Mouse (Mus musculus): ENCODE measurements around the gene Kcnma1.

DNA sequence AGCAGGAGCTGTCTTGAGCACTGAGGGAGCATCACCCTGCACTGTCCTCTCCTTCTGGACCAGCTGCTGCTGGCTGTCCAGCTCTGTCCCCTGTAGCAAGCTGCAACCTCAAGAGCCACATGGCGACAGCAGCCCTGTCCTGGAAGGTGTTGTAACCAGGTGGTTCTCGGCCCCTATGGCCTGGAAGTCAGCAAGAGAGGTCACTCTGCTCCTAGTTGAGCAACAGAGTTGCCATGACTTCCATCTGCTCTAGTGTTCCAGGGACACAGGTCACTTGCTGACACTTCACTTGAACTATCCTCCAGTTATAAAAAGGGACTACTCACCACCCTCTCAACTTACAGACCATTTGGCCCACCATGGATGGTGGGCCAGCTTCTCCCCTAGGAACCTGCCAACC, 139.7 kb downstream of the Kcnma1 start:
- TF ChIP-seq USF1 (IDR thresholded peaks at IDR 0.05; ENCODE audit: low read depth, low read length) (no peak), CTCF (IDR thresholded peaks at IDR 0.05 in 2 of 3, conservative IDR thresholded peaks at IDR 0.05 in 1 of 3; ENCODE audit: control insufficient read depth in 1 of 3, insufficient read depth in 1 of 3, low read depth in 2 of 3, low read length in 3 of 3, poor library complexity in 1 of 3, severe bottlenecking in 1 of 3) (no peak), BHLHE40 (IDR thresholded peaks at IDR 0.05; ENCODE audit: borderline replicate concordance, low read depth, low read length) (no peak), EP300 (IDR thresholded peaks at IDR 0.05; ENCODE audit: low read depth in 1 of 2, low read length in 2 of 2) (no peak), ZC3H11A (IDR thresholded peaks at IDR 0.05; ENCODE audit: low read depth, low read length) (no peak), USF2 (IDR thresholded peaks at IDR 0.05; ENCODE audit: borderline replicate concordance in 1 of 2, insufficient read depth in 1 of 2, low read depth in 1 of 2, low read length in 2 of 2) (no peak), ETS1 (IDR thresholded peaks at IDR 0.05; ENCODE audit: low read depth, low read length) (no peak), TCF12 (IDR thresholded peaks at IDR 0.05; ENCODE audit: low read depth, low read length) (no peak), ELF1 (IDR thresholded peaks at IDR 0.05; ENCODE audit: low read depth, low read length) (no peak), MAX (IDR thresholded peaks at IDR 0.05; ENCODE audit: low read length) (no peak), CHD2 (IDR thresholded peaks at IDR 0.05; ENCODE audit: low read length) (no peak)

Measured in MEL (cell line).